Mouse (Mus musculus) macrophage (primary cell): ENCODE measurements around the gene Mybl2. TPM values are rescaled to one million over a fixed set of nuclear protein-coding genes. Genes with fewer than 3 reads are reported as not detected.
"Not testable (repeated sequence)": the region's sequence is repeated elsewhere in the genome, so short reads cannot be mapped to it uniquely, and the experiment has no call there.

ENCODE experiments used
- H3K27ac ChIP-seq: fragments of 350-480 bp; formaldehyde crosslinking; 2 replicates; pipeline ENCODE4 v1.9.0; 2021
- H3K36me3 ChIP-seq: fragments of 350-480 bp; formaldehyde crosslinking; 2 replicates; pipeline ENCODE4 v1.9.0; 2021; ENCODE audit errors: inconsistent target
- H3K4me3 ChIP-seq: fragments of 350-480 bp; formaldehyde crosslinking; 2 replicates; pipeline ENCODE4 v1.9.0; 2021; ENCODE audit errors: inconsistent target
- H3K79me2 ChIP-seq: fragments of 350-480 bp; formaldehyde crosslinking; 2 replicates; pipeline ENCODE4 v1.9.0; 2021; ENCODE audit errors: inconsistent target
- WGBS: methylation state at CpG from one replicate; pipeline ENCODE4 v1.1.7; 2026; ENCODE audit warnings: inconsistent platforms; ENCODE audit not compliant: missing documents; 5-methylcytosine and 5-hydroxymethylcytosine counted together
- polyA plus RNA-seq: library from polyadenylated mRNA; stranded (reverse); fragments of 250-400 nt; gene quantifications from 3 replicates; pipeline ENCODE4 v1.2.4, GENCODE M21; 2018; ENCODE audit warnings: inconsistent platforms

The Mybl2 gene
- polyA plus RNA-seq, 1 experiment from 2014 or later: 1.8 TPM

DNA sequence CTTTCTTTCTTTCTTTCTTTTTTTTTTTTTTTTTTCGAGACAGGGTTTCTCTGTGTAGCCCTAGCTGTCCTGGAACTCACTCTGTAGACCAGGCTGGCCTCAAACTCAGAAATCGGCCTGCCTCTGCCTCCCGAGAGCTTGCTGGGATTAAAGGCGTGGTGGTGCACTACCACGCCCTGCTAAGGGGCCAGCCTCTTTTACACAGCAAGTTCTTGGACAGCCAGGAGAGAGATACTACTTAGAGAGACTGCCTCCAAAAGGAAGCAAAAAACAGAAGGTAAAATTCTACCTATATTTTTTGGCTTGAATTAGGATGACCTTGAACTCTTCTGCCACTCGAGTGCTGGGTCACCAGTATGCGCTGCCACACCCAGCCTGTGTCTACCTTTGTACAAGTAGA is 4.5 kb downstream of the Mybl2 start:
- H3K27ac ChIP-seq, H3K36me3 ChIP-seq, H3K4me3 ChIP-seq: not testable (repeated sequence)
- peaks cover 45% of the 10 kb centered on the region for H3K79me2 ChIP-seq
- WGBS: 95% methylated on average over 6 of the region's 7 CpGs

DNA sequence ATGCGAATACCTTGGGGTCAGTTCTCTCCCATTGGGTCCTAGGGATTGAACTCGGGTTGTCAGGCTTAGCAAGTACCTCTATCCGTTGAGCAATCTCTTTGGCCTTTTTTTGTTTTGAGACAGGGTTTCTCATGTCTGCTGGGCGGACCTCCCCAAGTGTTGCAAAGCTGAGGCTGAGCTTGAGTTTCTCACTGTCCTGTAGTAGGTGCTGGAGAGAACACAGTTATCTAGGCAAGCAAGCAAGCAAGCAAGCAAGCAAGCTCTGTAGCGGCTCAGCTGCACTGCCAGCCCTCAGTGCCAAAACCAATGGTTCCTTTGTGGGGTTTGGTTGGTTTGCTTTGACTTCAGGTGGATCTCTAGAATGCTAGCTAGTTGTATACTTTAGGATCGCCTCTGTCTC is 6.1 kb downstream of the Mybl2 start:
- WGBS: 82% methylated on average over 6 of the region's 6 CpGs
- no peak overlapping the region for H3K4me3 ChIP-seq
- H3K79me2 ChIP-seq: peaks cover 39% of the 10 kb centered on the region
- no peak overlapping the region for H3K27ac ChIP-seq
- no peaks in the 10 kb centered on the region for H3K36me3 ChIP-seq

DNA sequence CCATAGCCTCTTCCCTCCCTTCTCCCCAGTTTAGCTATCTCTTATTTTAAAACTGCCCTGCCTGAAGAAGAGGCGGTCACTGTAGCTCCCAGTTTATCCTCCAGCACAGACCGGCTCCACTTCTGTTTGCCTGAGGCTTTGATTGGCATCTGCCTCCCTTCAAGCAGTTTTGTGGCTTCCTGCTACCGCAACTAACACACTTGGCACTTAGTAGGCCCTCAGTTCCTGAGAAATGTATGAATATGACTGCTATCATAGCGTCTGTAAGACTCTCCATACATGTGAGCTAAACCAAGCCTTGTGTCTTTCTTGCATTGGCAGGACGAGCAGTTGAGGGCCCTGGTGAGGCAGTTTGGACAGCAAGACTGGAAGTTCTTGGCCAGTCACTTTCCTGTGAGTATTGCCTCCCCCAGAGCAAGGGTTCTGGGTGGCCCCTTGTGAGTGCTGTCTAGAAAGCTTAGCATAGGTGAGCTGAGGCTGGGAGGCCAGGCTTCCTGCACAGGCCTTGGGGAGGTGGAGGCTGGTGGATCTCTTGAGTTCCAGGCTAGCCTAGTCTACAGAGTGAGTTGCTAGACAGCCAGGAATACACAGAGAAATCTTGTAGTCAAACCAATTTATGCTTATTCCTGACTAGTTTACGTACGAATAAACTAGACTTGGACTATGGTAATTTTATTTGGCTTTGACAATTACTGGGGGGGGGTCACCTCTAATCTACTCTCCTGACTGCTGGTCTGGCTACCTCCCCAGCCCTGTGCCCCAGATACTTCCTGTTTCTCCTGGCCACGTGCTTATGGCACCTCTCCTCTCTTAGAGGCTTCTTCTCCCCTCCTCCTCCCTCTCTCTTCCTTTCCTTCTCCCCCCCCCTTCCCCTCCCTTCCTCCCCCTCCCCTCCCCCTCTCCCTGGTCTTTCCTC is 7.0 kb downstream of the Mybl2 start:
- no peaks in the 10 kb centered on the region for H3K36me3 ChIP-seq
- H3K4me3 ChIP-seq: no peak overlapping the region
- 83% methylated on average over 7 of the region's 8 CpGs for WGBS
- peaks cover 31% of the 10 kb centered on the region for H3K79me2 ChIP-seq
- H3K27ac ChIP-seq: no peak overlapping the region

DNA sequence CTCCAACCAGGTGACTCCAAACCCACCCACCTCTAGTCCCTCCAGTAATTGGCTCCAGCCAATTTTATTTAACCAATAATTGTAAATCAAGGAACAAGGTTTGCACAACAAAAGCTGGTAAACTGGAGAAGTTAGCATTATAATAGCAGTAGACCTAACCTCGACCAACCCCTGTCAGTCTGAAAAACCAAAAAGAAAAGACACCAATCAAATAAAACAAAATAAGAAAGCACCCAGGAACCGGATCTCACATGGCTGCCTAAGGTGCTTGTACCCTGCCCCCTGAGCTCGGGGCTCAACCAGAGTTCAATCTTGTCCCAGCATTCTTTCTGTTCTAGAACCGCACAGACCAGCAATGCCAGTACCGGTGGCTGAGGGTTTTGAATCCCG is 7.6 kb downstream of the Mybl2 start:
- peaks cover 24% of the 10 kb centered on the region; the same call in 1 of the 2 replicates for H3K79me2 ChIP-seq
- no peaks in the 10 kb centered on the region for H3K36me3 ChIP-seq
- no peak overlapping the region for H3K27ac ChIP-seq
- WGBS: 91% methylated on average over 6 of the region's 6 CpGs
- H3K4me3 ChIP-seq: no peak overlapping the region

DNA sequence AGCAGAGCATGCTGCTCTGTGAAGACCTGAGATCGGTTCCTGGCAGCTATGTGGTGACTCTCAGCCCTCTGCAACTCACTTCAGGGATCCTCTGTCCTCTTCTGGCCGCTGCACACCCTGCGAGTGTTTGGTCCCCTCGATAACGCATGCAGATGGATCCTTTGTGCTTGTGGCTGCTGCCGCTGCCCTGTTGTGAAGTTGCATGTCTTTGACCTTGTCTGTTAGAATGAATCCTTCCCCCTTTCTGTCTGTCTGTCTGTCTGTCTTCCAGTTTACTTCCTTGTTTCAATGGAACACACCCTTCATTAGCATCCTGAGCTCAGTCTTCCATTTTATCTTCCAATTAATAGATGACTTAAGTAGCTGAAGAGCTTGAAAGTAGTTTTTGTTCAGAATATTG is 11.8 kb downstream of the Mybl2 start:
- 96% methylated on average over 5 of the region's 6 CpGs for WGBS

DNA sequence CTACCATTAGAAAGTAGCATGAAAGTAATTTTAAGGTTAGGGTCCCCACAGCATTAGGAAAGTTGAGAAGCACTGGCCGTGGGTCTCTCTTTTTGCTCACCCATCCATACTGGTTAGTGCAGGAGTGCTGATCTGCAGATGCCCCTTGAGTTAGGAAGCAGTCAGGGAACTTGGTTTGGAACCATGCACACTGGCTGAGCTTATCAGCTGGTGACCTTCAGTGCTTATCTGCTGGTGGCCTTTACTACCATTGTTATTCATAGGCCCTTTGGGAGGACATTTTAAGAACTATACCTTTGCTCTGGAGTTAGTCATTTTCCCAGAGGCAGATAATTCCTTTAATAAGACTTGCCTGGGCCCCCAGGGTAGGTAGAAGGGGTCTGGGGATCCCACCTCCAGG is 12.7 kb downstream of the Mybl2 start:
- Histone ChIP-seq H3K27ac (no peak overlapping the region), H3K4me3 (no peak overlapping the region), H3K79me2 (no peaks in the 10 kb centered on the region), H3K36me3 (no peaks in the 10 kb centered on the region)
- whole genome bisulfite sequencing: 82% methylated on average over 1 of the region's 1 CpGs

More for the DNA sequence above, 11.8 kb downstream of the Mybl2 start:
- no peaks in the 10 kb centered on the region for H3K36me3 ChIP-seq
- H3K4me3 ChIP-seq: no peak overlapping the region
- H3K79me2 ChIP-seq: no peaks in the 10 kb centered on the region
- no peak overlapping the region for H3K27ac ChIP-seq

DNA sequence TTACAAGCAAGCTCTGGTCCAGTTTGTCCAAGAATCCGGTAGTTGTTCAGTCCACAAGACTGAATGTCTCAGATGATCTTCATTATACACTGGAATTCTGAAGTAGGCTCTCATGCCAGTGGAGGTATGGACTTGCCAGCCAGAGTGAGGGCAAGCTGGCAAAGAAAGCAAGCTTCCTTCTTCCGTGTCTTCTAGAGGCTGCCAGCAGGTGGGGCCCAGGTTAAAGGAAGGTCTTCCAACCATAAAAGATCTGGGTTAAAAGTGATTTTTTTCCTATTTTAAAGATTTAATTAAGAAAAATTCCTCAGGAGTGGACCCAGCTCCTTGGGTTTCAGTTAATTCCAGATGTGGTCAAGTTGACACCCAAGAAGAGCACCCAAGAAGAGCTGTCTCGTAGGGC is 15.7 kb downstream of the Mybl2 start:
- Histone ChIP-seq H3K36me3 (no peaks in the 10 kb centered on the region), H3K79me2 (no peaks in the 10 kb centered on the region), H3K27ac (no peak overlapping the region), H3K4me3 (no peak overlapping the region)
- WGBS: 89% methylated on average over 3 of the region's 3 CpGs

DNA sequence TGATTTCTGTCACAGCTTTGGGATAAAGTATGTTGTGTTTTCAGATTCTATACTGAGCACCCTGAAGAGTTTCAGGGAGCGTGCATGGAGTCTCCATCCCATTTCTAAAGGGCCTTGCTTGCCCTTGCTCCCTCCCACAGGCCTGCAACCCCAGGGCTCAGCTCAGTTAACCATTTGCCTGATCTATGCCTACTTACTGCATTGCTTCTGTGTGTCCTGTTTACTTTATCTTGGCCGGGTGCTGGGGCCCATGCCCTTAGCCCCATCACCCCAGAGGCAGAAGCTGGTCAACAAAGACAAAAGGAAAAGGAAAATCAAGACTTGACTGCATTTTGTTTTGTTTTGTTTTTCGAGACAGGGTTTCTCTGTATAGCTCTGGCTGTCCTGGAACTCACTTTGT is 17.1 kb downstream of the Mybl2 start:
- H3K36me3 ChIP-seq: no peaks in the 10 kb centered on the region
- 94% methylated on average over 3 of the region's 3 CpGs for WGBS
- no peak overlapping the region for H3K4me3 ChIP-seq
- no peak overlapping the region for H3K27ac ChIP-seq
- H3K79me2 ChIP-seq: no peaks in the 10 kb centered on the region

DNA sequence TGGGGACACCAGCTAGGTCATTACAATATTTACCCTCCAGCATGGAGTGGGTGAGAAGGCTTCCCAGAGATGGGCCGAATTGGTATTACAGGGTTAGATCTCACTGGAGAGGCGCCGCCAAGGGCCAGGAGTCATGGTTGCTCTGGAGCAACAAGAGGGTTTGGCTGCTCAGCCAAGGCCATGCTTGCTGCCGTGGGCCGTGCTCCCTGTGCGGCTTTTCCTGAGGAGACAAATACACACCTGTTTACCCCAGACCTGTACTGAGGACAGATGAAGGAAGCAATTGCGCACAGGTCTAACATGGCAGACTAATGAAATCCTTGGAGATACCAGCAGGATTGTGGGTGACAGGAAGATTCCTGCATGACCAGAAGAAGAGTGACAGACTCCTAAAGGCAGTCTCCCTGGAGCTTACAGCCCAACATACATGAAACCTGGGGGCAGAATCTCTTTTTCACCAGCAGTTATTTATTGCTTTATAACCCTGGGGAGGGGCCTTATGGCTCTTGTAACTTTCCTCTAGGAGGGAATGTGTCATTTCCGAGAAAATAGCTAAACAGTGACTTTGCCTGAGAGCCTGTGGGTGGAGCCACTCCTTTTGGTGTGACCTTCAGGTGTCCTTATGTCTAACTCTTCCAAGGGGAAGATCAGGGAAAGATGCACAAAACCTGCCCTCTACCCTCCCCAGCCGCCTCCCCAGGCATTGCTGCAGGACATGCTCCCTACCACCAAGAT is 18.7 kb downstream of the Mybl2 start:
- no peaks in the 10 kb centered on the region for H3K36me3 ChIP-seq
- WGBS: 87% methylated on average over 9 of the region's 9 CpGs

DNA sequence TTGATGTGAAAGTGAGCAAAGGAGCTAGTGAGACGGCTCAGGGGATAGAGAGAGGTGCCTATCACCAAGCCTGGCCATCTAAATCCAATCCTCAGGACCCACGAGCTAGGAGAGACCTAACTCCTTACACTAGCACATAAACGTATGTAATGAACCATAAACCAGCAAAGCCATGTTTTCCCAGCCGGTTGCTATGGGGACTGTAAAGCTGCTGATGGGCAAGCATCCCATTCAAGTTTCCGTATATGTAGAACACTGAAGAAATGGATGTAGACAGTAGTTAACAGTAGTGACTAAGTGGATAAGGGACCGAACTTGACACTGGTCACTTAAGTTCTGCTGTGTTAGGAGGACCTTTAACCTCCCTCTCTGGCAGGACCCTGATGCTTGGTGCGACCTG is 19.5 kb downstream of the Mybl2 start:
- 94% methylated on average over 7 of the region's 7 CpGs for WGBS
- no peak overlapping the region for H3K4me3 ChIP-seq
- H3K36me3 ChIP-seq: no peaks in the 10 kb centered on the region
- H3K79me2 ChIP-seq: no peaks in the 10 kb centered on the region
- H3K27ac ChIP-seq: no peak overlapping the region

More for the DNA sequence above, 18.7 kb downstream of the Mybl2 start:
- no peak overlapping the region for H3K4me3 ChIP-seq
- no peaks in the 10 kb centered on the region for H3K79me2 ChIP-seq
- no peak overlapping the region for H3K27ac ChIP-seq

DNA sequence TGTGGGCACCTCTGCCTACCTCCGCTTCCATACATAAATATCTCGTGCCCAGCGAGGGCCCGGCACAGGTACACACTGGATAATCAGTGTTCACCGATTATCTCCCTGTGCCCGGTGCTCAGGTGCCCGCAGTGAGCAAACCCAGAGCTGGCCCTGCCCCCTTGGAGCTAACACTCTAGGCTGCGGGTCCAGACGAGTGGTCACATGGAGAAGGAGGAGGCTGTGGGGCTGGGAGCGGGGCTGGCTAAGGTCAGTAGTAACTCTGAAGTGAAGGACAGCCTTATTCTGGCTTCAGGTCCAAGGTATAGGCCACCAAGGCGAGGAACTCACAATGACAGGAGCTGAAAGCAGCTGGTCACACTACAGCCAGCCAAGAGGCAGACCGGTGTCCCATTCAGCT is 20.3 kb downstream of the Mybl2 start:
- WGBS: 96% methylated on average over 9 of the region's 12 CpGs
- no peak overlapping the region for H3K27ac ChIP-seq
- no peaks in the 10 kb centered on the region for H3K79me2 ChIP-seq
- H3K36me3 ChIP-seq: no peaks in the 10 kb centered on the region
- H3K4me3 ChIP-seq: no peak overlapping the region

DNA sequence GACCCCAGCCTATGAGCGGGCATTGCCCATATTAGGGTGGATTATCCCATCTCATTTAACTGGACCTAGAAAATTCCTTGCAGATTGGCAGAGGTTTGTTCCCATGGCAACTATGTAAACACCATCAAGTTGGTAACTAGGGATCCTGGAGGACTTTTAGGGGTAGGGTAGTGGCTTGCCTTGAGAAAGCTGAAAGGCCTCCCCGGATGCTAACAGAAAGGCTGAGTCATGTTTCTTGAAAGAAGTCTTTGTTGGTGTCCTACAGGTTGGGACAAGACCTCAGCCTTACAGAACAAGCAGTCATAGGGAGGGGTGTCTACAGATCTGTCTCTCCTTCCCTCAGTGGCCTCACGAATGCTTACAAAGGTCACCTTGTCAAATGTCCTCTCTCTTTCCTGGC is 20.7 kb downstream of the Mybl2 start:
- Histone ChIP-seq H3K36me3 (no peaks in the 10 kb centered on the region), H3K79me2 (no peaks in the 10 kb centered on the region), H3K4me3 (no peak overlapping the region), H3K27ac (no peak overlapping the region)
- WGBS: 92% methylated on average over 3 of the region's 3 CpGs

DNA sequence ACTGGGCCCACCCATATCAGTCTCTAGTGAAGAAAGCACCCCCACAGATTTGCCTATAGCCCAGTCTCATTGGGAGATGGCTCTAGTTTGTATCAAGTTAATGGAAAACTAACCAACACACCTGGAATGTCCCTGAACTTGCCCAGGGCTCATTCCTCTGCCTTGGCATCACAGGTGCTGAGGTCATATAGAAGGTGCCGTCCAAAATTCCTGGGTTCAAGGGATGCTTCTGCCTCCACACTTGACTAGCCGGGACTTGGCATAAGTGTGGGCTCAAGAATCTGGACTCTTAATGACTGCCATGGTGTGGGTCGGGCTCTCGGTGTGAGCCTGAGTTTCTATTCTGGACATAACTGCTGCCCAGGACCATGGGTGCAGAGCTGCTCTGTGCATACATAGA is 24.6 kb downstream of the Mybl2 start:
- no peaks in the 10 kb centered on the region for H3K36me3 ChIP-seq
- 88% methylated on average over 4 of the region's 4 CpGs for WGBS
- no peak overlapping the region for H3K4me3 ChIP-seq

DNA sequence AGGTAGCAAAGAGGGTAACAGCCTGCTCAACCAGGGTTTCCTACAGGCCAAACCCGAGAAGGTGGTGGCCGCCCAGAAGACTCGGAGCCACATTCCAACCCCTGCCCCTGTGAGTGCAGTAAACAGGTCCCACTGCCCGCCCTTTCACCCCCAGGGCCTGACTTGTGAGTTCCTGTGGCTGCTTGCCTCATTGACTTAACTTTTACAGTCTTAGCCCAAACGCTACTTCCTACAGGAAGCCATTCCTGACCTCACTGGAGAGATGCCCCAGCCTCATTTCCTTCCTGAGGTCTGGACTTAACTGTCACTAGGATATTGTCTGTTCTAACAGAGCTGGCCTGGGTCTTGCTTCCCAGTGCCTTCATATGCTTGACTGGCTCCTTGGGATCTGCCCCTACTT is 28.1 kb downstream of the Mybl2 start:
- Histone ChIP-seq H3K36me3 (no peaks in the 10 kb centered on the region), H3K79me2 (no peaks in the 10 kb centered on the region), H3K4me3 (no peak overlapping the region), H3K27ac (no peak overlapping the region)
- WGBS: 13% methylated on average over 5 of the region's 5 CpGs

More for the DNA sequence above, 24.6 kb downstream of the Mybl2 start:
- Histone ChIP-seq H3K79me2 (no peaks in the 10 kb centered on the region), H3K27ac (no peak overlapping the region)

DNA sequence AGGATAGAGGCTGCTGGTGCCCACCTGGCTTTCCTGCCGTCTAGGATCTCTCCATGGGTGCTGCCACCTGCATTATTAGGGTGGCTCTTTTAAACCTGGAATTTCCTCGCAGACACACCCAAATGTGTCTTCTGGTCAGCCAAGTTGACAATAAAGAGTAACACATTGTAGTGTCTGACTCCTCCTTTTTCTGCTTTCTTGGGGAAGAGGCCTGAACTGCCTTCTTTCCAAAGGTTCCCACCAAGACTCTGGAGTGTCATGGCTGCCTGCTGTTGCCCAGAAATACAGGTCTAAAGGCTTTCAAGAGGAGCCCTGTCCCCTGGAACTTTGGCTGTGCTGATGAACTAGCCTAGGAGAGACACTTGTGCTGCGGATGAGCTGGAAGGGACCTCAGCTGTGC is 30.0 kb downstream of the Mybl2 start:
- Histone ChIP-seq H3K27ac (no peak overlapping the region), H3K36me3 (no peaks in the 10 kb centered on the region), H3K4me3 (no peak overlapping the region), H3K79me2 (no peaks in the 10 kb centered on the region)
- WGBS: 97% methylated on average over 3 of the region's 3 CpGs
